Mouse (Mus musculus) embryo, embryonic 11 days (tissue): Measurements from ENCODE around the gene Msl1.

Source experiments
- DNase-seq: peaks from one replicate; pipeline ENCODE4 v3.0.0-alpha.2; 2015

Msl1 gene

GRCm38 (mm10) chr11:98764746-98765145 is 30.6 kb upstream of the Msl1 start:
- no peak for DNase-seq

GRCm38 (mm10) chr11:98765421-98766309 is 29.7 kb upstream of the Msl1 start:
- DNase-seq, result no peak

- DNase-seq, result no peak
These were observed 29.0 kb upstream of the Msl1 start for GRCm38 (mm10) chr11:98766346-98766745.

- no peak for DNase-seq
These were observed 28.5 kb upstream of the Msl1 start for GRCm38 (mm10) chr11:98766816-98767215.

DNA sequence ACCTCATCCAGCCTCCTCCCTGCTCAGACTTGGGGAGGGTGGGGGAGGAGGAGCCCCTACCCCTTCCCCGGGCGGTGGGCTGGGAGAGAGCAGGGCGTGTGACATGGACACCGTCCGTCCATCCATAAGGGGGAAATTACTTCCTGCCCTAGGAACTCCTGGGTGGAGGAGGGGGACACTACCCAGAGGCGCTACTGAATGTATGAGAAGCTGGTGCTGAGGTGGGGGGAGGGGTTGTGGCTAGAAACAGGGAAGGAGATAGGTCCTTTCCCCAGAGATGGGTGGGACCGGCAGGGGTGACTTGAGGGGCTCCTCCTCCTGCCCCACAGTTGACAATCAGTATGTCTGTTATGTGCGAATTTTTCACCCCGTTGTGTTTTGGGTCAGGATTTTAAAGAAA is 28.0 kb upstream of the Msl1 start:
- peak; percentile 69 for DNase-seq

DNA sequence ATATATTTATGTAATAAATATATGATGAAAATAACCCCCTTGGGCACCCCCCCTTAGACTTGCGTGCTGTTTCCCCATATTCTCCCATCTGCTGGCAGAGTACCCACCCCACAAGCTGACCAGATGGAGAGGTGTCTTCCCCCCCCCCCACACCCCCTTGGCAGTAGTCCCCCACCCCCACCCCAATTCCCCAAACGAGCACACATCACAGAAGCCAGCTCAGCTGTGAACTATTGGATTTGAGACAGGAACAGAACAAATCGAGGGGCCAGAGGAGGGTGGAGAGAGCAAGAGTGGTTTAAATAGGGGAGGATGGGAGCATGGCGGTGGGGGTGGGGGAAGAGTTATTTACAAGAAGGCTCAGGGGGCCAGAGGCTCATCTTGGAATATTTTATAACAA is 27.6 kb upstream of the Msl1 start:
- no peak for DNase-seq

- DNase-seq, result peak; percentile 39
These were observed 26.9 kb upstream of the Msl1 start for GRCm38 (mm10) chr11:98768127-98769006.

DNA sequence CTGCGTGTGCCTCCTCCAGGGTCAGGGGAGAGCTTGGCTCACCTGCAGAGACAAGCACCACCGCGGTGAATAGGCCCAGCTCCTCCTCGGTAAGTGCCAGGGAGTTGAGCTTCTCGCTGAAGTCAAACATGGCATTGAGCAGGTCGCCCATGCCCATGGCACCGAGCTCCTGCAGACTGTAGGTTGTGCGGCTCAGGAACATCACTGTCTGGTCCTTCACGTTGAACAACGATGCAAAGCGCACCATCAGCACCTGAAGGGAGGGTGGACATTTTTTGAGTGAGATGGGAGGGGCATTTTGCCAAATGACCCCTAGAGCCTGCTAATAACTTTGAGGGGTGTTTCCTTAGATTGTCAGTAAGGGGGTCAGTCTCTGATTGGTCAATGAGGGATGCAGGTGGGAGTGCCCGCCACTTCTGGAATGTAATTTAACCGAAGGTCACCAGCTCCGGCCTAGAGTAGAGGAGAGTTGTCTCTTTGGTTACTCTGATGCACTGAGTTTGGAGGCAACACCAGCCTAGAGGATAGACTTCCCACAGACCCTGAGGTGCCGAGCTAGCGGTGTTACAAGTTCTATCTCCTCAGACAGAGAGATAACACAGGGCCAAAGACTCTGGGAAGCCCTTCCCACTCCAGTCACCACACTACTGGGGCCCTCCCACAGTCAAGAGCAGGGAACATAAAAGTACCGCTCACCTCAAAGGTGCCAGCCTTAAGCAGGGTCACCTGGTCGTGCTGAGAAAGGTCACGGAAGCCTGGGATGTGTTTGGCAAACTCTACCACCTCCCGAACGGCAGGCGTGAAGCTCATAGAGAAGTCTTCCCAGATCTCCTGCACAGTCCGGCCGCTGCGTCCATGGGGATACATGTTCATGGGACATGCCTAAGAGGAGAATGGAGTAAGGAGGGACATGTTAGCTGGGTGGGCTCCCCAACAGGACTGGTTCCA is 26.0 kb upstream of the Msl1 start:
- no peak for DNase-seq

DNA sequence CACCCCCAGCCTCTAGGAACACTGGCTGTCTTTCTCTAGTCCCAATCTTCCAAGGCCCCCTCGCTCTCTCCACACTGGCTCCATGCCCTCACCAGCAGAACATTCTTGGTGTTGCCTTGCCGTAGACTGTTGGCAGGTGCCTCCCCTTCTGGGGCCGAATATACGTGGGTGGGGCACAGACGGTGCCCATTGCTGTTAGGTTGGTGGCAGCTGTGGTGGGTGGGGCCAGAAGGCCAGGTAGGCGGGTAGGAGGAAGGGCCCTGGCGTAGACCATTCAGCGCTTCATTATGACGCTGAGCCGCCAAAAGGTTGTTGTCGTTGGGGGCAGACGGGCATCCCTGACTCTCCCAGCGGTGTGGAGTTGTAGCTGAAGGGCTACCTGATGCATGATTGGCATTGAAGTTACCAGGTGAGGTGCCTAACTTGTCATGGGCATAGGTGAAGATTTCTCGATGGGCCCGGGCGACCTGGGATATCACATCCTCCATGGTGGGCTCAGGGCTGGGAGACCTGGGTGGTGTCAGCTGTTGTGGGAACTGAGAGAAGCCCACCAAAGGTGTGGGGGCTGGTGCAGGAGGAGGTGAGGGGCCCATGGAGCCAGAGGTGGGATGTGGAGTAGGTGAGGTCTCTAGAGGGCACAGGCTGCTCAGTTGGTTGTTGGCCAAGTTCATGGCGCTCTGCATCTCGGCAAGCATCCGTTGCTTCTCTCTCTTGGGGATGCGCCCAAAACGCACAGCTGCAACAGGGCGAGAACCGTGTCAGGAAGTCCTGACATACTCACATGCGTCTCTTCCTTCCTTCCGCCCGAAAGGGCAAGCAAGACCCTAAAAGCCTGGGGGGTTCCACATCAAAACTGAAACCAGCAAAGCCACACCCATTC is 25.0 kb upstream of the Msl1 start:
- no peak for DNase-seq

DNA sequence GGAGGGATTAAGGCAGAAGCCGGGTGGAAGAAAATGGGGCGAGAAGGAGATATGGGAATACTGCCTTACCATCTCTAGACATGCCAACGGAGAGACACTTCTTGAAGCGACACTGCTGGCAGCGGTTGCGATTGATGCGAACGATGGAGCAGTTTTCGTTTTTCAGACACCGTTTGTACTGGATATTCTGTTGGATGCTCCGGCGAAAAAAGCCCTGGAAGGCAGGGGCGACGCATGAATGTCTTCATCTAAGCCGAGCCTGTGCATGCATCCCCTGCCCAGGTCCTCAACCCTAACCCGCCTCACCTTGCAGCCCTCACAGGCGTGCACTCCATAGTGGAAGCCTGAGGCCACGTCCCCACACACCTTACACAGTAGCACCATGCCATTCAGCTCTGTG is 24.2 kb upstream of the Msl1 start:
- DNase-seq, result no peak

- no peak for DNase-seq
These were observed 23.3 kb upstream of the Msl1 start for GRCm38 (mm10) chr11:98771844-98772525.

DNA sequence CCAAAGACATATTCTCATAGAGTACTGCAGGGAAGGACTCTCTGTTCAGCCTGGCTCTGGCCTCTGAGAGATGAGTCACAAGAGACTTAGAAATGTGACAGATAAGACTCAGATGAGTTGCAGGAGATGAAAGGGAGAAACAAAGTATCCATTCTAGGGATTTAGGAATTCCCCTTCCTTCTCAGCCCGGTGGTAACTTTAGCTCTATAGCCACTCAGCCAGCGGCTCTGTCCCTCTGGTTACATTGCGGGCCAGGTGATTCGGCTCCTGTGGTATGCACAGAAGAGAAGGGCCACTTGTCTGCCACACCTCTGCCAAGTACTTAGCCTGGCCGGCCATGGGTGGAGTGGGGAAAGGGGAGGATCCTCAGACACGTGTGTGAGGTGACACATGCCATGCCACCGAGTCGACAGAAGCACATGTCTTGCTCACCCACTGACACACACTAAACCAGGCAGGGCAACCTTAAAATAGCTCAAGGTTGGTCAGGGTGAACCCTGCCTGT is 22.6 kb upstream of the Msl1 start:
- no peak for DNase-seq

GRCm38 (mm10) chr11:98773635-98774295 is 21.6 kb upstream of the Msl1 start:
- DNase-seq, result peak; percentile 97

DNA sequence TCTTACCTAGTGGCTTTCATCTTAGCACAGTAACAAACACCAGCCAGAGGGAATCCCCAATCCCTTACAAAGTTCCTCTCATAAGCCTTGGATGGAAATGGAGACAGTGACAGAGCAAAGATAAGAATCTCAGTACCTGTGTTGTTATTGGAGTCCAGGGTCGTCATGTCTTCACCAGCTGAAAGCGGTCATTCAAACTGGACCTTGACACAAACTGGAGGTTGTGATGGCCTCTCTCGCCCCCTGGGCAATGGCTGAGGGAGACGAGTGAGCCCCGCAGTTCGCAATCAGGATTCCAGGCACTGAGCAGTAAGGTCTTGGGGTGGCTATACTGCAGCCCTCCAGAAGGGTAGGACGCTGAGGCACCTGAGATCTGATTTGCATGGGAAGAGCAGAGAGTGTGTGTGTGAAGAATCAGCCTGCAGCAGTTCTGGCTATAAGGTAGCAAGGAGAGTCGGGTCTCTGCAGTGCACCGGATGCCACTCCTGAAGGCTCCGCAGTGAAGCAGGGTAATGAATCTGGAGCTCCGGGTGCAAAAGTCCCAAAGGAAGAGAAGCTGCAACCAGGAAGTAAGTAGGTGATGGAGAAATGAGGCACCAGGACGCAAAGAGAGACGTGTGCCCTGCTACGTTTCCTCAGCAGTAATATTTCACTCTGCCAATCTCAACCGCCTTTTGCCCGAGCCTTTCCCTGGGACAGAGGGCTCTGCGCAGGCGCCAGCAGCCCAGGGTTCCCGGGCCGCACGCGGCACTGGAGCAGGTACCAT is 20.6 kb upstream of the Msl1 start, which contains the start of gene Nr1d1:
Gene Nr1d1 (minus strand): TSS at position 752 of the 766 bp plus-strand sequence.
- no peak for DNase-seq

GRCm38 (mm10) chr11:98775348-98776051 is 19.8 kb upstream of the Msl1 start:
- DNase-seq, result peak; percentile 95

DNA sequence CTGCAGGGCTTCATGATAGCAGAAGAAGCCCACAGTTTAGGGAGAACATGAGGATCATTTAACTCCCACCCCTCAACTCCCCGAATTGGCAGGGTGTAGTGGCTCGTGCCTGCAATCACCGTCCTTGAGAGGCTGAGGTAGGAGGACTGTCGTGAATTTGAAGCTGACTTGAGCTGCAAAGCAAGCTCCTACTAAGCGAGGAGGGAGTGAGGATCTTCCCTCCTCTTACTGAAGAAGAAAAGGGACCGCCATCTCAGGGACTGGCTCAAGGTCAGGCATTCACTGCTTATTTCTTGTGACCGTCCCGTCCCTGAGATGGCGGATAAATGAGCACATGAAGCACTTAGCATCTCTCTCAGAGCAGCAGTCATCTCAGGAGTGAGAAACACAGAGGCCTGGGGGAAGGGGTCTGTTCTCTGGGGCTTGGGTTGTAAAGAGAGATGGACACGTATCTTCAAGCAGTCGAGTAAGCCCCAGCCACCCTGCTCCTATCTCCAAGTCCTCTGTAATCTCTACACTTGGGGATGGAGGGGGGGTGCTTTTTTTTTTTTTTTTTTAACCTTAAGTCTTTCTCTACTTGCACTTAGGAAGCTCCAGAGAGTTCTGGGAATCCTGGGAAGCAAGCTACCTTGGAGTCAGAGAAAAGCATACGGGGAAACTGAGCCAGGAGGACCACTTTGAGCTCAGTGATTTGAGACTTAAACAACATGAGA is 19.1 kb upstream of the Msl1 start:
- no peak for DNase-seq

DNA sequence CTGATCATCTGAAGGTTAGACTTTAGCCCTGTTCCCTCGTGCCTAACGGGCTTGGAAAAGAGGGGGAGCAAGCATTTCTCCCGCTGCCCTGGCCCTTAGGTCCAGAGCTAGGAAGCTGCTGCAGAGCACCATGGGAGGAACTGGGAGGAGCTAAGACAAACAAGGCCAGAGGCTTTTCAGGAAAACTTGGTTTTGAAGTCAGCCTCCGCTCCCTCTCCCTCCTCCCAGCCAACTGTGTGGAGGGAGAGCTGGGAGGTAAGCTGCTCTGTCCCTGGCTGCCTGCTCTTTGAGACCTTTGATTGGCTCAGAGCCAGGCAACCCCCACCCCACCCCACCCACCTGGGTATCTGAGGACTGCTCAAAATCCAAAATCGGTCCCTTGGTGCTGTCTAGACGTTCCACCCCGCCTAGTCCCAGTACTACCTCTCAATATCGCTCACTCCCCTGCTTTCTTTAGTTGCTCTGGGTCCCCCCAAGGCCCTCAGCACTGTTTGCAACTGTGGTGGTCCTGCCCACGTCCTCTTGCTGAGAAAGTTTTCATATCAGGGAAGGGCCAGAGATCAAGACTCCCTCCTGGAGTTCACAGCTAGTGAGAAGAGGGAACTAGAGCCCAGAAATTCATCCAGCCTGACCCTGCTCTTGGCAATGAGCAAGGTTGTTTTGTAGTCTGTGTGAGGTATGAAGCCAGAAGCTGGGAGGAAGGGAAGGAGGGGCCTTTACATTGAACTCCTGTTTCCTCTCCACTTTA is 18.3 kb upstream of the Msl1 start:
- DNase-seq, result peak; percentile 79
